Mouse (Mus musculus) gastrocnemius, postnatal 10 days (tissue): ENCODE results near the gene Inpp4b. TPM values are rescaled to one million over a fixed set of nuclear protein-coding genes. Genes with fewer than 3 reads are reported as not detected.
A peak's percentile ranks its signal among the peaks of the same experiment; 100 is the strongest.

Experiments
- DNase-seq: peaks from one replicate; pipeline ENCODE4 v3.0.0; 2021; ENCODE audit warnings: mixed read lengths
- long read RNA-seq, 2 experiments: library from polyadenylated mRNA; stranded (forward); transcript quantifications; one replicate each; pipeline ENCODE4 v2.0.0; 2021
- total RNA-seq, 2 experiments: library from RNA; stranded (reverse); gene quantifications; 2 replicates each; pipeline ENCODE4 v1.2.3; 2021

Inpp4b gene
- 10 to 100 TPM; 15.8 to 20.9 TPM for total RNA-seq
- long read RNA-seq, experiment 1, partial matches to known transcripts, result 4 of 9 reads
- long read RNA-seq, experiment 1, other reads (novel, unspliced or antisense), result 5 of 9 reads
- long read RNA-seq, experiment 2, partial matches to known transcripts, result 2 of 6 reads
- long read RNA-seq, experiment 2, other reads (novel, unspliced or antisense), result 4 of 6 reads

DNA sequence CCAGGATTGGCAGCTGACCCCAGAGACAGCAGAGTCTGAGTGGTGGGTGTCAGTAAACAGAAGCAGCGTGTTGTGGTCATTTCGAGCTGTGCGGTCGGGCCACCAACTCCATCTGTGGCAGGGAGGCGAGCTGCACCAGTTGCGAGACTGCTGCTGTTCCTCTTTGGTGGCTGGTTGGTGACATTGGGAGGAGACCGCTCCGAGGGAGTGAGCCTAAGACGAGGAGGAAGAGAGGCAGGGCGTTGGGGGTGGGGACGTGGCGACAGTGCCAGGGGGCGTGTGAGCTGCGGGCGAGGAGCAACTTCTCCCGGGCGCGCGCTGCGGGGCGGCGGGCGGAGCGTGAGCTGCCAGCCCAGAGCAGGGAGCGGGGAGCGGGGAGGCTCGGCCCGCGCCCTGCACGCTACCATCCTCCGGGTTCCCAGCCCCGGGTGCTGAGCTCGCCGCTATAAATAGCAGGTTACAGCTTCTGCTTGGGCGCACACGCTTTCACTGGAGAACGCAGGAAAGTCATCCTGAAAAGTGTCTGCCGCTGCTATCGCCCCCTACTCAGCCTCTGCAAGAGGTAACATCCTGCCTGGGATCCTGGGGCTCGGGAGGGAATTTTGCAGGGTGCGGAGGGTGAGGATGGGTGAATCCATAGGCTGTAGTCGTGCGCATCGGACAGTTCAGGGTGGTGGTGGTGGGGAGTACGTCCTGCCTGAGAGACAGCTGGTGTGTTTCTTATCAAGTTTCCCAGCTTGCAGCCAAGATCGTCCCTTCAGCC lies at the start of gene Inpp4b:
TSS of gene Inpp4b (plus strand) at position 321 of the 763 bp plus-strand sequence.
- DNase-seq, result peak; percentile 38

DNA sequence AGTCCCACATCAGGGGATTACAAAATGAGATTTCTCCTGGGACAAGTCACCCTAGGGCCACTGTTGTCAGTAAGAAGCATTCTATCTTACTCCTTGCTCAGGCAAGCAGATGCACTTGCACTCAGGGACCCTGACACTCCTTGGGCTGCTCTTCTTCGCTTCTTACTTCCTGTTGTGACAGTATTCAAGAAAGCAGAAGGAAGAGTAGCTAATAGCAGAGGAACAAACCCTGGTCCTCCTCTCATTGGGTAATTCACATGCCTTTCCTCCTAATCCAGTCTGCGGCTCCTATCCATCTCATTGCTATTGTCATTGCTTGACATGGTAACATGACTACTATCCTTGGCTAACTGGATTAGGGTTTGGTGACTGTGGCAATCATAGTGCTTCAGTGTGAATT lies 7.1 kb upstream of the Inpp4b start:
- no peak for DNase-seq

DNA sequence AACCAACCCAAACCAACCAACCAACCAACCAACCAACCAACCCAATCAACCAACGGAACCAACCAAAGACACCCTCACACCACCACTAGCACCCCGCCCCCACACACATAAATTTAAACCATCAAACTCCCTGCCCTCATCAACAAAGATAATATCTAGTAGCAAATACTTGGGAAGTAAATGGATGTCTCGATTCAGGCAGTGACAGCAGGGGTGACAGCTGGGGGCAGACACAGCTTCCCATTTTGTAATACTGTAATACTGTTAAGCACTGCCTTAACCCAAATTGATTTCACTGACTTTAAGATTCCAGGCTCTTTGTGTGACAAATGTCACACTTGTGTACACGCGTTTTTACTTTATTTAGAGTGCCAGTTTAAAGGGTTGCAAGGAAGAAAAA lies 1.2 kb upstream of the Inpp4b start:
- DNase-seq, result no peak

DNA sequence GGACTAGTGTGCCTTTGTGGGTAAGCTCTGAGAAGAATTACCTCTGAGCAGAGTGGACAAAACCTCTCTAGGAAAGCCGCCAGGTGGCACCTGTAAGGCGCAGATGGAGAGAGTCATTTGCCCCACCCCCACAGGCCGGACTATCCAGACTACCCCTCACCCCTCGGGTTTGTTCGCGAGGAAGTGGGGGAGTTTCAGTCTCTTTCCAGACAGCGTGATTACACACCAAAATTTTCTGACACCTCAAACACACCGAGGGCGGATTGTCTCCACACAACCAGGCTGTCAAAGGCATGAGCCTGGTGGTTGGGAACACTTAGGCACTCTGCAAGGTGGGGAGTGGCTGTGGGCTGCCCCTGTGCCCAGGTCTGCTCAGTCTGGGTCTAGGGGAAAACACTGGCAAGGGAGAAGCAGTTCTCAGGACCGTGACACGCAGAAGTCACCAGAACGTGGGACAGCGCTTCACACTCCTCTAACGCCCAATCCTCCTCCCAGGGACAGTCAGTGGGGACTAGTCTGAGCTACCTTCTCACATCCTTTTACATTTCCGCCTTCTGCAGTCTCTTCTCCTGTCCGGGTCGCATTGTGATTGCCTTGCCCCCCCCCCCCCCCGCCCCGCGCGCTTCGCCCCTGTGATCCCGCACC lies 643 bp upstream of the Inpp4b start:
- DNase-seq, result peak; percentile 6

DNA sequence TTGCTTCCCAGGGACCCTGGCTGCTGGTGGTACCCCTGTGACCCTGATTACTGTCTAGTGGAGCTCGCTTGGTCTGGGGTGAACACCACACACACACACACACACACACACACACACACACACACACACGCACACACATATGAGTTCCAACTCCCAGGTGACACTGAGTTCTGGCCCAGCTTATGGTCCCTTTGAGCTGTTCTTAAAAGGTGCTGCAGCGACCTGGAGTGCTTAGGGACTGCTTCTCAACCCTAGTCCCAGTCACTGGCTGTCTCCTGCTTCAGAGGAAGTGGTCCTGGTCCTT lies 595 bp downstream of the Inpp4b start:
- no peak for DNase-seq

DNA sequence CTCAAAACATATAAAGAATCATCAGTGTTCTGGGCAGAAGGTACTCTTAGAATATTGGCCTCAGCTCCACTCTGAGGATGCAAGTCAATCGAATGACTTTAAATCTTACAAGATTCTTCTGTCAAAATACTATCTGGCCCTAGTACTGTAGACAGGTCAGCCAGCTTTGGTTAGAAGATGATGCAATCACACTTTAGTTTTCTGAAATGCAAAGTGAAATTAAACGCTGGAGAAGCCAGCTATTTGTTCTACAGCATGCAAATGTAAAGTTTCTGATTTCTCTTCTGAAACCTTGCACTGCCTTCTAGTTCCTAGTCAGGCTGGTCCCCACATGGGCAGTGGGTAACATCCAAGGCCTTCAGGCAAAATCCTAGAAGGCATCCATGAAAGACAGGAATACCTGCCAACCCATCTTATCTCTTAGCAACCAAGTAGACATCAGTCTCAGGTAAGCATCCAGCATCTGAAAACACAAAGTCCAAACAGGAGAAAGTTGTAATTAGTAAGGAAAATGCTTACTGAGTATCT lies 2.9 kb downstream of the Inpp4b start:
- no peak for DNase-seq

DNA sequence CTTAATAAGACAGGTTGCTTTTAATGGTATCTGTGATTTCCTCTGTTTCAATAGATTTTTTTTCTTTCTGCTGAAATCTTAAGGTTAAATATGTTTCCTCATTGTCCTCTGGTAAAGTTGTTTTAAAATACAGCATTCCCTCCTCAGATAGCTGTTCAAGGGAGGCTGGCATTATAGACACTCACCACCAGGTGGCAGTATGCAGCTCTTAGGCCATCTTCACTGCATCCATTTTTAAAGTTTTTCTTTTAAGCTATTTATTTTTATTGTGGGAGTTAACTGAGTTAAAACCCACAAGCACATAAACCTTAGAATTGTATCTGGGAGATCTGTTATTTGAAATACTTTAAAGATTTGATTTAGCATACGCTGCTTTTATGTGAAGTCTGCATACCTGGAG lies 7.1 kb downstream of the Inpp4b start:
- peak; percentile 26 for DNase-seq

DNA sequence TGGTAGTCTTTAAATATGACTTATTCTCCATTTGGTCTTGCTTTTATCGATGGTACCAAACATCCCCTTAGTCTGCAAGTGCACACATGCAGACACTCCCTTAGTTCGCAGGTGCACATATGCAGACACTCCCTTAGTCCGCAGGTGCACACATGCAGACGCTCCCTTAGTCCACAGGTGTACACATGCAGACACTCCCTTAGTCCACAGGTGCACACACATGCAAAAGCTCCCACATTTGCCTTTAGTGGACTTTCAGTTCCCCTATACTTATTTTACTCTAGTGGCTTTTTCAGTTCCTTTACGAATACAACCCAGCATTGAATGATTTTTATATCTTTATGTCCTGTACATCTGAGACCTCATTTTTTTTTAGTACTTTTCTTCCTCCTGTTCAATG lies 11.1 kb downstream of the Inpp4b start:
- no peak for DNase-seq

DNA sequence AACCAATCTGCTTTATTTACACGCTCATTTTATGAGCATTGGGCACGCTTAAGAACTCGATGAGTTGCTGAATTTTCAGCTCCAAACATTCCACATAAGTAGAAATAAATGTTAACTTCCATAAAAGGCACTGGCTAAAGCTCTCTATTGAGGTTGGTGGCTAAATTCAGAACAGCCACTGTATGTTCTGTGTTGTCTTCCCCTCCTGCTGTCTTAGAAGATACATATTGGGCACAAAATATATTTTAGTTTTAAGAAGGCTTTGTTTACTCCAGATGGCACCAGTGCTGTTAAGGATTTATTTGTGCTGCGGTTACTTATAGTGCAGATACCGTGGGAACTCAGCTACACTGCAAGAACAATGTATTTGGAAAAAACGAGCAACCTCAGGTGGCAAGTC lies 15.8 kb downstream of the Inpp4b start:
- no peak for DNase-seq

DNA sequence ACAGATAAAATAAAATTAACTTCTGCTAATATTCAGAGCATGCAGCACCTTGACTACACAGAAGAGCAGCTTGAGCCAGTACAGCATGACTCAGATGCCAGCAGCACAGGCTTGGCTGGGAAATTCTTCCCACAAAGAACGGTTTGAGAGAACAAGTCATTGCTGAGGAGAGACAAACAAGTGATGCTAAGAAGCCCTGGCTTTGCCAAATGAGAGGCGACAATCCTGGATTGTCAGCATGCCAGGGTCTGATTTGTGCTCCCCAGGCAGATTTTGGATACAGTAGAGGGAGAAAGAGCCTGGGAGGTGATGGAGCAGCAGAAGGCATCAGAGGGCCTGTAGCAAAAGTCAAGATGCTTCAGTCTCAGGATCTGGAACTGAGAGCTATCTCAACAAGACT lies 18.2 kb downstream of the Inpp4b start:
- no peak for DNase-seq

DNA sequence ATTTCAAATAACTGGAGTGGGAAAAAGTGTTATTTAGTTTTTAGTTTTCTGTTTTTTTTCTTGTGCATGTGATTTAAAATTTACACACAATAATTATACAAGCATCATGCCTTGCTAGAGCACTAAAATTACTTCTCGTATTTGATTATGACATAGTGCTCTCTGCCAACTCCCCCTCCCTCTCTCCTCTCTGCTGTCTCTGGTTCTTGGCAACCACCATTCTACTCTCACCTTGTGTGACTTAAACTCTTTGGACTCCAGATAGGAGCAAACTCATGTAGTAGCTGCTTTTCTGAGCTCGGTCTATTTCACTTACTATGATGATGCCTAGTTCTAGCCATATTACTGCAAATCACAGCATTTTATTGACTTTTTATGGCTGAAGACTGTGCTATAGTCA lies 18.8 kb downstream of the Inpp4b start:
- no peak for DNase-seq

DNA sequence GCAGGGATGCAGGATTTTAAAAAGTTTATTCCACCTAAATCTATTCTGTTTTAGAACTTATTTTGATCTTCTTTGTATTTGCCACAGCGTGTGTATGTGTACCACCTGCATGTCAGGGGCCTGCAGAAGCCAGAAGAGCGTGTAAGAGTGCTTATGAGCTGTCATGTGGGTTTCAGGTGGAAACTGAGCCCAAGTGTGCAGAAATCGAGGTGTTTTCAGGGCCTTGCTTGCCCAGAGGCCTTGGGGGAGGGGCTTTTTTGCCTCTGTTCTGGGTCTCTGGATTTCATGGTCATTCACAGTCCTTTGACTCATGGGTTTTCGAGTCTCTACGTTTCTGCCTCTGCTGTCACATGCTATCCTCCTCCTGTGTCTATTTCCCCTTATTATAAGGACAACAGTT lies 28.3 kb downstream of the Inpp4b start:
- DNase-seq, result no peak

DNA sequence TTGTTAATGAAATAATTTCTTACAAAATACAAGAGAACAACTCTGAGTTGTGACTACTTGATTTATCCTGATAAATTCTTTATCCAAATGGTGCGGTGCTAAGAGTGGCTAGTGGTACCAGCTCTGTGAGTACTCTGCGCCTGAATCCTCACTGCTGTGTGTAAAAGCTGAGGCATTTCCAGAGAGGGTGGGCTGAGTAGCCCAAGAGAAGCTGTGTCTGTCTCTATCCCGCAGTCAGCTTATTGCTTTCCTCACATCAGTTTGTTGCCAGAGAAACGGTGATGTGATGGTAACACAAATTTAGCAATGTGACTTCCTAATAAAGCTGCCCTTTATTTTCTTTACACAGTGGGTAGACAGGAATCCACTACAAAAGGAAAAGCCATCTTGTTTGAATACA lies 29.5 kb downstream of the Inpp4b start:
- no peak for DNase-seq

DNA sequence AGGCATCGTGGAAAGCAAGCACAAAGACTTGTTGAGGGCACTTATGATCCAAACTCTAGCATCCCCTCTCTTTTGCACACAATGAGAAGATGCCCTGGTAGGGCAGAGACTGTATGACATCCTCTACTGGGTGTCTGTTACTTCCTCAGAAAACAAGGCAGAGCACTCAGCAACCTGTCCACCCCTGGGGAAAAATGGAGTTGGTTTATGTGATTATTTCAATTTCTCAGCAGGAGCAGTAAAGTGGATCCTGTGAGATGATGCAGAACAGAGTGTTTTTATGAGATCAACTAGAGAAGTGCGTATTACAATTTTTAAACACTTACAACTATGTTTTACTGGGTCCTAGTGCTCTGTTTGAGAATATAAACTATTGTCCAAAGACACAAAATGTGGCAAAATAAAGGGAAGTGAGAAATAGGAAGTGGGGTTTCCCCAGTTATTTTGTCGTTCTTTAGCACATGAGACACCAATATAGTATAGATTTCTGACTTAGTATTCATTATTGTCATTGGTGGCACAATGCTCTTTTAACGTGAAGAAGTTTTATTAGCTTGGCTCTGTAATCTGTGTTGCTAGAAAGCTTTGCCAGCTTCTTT lies 32.6 kb downstream of the Inpp4b start:
- DNase-seq, result no peak

DNA sequence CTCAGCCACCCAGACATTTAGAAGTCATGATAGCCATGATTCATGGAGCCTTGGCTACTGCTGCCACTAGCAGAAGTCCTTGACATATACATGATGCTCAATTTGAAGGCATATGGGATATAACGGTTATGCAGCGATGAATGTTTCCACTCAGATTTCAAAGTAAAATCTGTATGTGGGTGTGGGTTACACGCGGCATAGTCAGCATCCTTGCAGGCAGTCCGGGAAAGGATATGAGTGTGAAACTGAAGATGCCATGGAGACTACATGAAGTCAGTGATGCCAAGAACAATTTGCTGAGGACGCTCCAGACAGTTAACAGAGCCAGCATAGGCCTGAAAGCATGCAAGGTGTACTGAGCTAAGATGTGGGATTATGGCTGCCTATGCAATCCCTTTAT lies 46.6 kb downstream of the Inpp4b start:
- no peak for DNase-seq

DNA sequence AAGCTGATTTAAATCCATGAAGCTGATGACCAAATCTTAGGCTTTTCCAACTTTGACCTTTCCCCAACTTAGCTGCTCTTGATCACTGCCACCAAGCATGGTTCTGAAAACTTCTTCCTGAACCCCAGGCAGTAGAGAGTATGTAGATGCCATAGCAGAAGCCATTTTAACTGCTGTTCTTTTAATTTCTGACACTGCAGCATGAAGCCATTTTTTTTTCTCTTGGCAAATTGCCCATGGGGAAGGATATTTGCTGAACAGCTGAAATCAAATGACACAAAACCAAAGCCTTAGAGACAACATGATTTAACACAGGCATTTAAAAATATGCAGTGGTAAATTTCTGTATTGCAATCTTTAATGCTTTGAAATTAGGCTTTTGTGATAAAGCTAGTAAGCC lies 56.7 kb downstream of the Inpp4b start:
- DNase-seq, result no peak

DNA sequence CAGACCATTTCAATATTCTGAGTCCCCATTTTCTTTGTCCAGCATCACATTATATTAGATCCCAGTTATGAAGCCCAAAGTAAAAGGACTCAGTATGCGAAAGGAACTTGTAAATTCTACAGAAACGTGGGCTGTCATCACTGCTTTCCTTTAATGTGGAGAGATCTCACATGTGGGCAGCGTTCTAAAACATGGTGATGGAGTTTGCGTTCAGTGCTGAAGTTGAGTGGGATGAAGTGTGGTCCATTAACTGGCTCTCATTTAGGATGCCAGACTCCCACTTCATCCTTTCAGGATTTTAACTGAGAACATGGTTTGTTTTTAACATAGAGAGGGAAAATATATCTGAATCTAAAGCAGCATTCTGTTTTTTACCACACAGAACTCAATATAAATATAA lies 57.1 kb downstream of the Inpp4b start:
- no peak for DNase-seq

DNA sequence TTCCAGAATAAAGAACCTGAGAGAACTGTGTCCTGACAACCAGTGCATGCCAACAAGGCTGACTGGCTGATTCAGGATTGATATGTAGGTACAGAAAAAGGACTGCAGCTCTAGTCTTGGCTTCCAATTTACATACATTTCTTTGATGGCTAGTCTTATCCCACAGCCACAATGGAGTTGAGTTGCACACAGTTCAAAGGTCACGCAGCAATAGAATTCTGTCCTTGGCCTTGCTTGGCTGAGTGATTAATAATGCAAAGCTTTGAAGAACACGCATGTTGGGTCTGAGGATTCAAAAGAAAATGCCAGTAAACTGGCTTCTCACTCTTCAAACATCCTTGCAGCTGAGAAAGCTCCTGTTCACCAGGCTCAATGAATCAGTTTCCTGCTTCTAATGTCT lies 70.4 kb downstream of the Inpp4b start:
- DNase-seq, result no peak

DNA sequence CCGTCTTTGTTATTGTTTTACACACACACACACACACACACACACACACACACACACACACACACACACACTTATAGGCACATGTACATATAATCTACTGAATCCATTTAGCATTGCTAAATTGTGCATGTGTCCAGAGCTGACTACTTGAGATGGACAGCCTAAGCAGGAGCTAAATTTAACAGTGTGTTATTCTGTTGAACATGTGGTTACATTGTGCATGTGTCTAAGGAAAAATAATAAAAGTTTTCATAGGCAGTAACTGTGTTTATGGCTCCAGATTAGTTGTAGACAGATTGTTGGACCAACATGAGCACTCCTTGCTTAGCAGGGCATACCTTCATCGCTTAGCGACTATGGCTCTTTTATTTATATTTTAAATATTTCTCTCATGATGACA lies 101.6 kb downstream of the Inpp4b start:
- no peak for DNase-seq

DNA sequence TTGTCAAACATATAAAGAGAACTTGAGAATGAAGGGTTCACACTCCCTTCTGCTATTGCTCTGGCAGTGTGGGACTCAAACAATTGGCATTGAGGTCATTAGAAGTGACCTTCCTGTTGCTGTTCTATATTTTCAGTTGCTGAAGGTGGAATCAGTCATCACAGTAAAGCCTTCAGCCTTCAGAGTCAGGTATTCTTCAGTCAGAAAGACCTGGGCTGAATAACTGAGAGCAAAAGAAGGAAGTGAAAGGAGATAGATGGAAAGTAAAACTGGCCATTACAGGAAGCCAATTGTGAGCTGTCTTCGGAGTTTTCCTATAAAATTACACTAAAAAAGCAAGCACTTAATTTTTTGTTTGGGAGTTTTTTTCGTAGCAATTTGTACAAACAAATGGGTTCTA lies 107.4 kb downstream of the Inpp4b start:
- no peak for DNase-seq

DNA sequence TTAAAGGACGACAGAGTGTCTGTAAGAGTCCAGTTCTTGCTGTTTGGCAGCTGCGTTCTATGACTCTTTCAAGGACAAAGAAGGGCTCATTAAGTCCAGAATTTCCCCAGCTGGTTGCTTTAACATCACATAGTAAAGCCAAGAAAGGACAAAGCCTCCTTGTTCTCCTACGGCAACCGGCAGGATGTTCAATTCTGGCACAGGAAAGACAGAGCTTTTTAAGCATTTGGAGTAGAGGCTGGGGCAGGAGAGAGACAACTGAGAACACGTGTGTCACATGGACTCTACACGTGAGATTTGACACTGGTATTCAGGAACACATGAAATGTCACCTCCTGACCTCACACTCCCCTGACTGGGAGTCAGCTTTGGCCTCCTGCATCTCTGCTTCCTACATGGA lies 109.7 kb downstream of the Inpp4b start:
- no peak for DNase-seq

DNA sequence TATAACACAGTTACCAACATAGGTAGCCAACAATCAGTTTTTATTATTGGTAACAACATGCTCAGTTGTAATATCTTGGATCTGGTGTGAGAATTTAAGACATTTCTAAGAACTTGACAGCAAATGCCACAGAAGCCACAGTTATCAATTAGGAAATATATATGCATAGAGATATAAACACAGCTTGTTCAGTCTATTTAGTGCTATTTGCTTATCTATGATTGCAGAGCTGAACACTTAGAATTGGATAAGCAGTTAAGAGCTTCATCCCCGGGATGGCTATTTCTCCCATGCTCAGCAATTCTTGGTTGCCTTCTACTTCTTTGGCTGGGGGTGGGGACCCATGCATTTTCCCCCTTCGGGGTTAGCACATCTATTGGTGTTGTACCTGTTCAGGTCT lies 112.5 kb downstream of the Inpp4b start:
- no peak for DNase-seq

DNA sequence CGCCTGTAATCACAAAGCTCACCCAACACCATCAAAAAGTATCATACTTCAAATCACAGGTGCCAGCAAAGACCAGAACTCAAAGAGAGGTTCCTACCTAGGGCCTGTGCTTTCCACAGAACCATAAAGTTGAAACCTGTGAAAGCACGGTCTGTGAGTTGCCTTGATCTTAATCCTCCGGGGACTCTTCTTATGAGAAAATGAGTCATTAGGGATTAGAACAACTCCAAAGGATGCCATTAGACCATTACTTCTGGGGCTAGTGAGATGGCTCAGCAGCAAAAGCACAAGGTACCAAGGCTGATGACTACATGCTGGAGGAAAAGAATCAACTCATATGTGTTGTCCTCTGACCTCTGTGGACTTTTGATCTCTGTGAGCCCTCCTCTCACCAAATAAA lies 121.4 kb downstream of the Inpp4b start:
- no peak for DNase-seq
